Mouse (Mus musculus): ENCODE measurements around the gene Ripk4.

Gene Ripk4

GRCm38 (mm10) chr16:97734760-97735322 lies 28.7 kb downstream of the Ripk4 start:
- no peak for DNase-seq (ENCODE audit: low spot score in 2 of 2)

- DNase-seq (ENCODE audit: low spot score in 2 of 2), result no peak
Measured at GRCm38 (mm10) chr16:97733599-97733998, 30.0 kb downstream of the Ripk4 start.

GRCm38 (mm10) chr16:97730321-97730720 lies 33.3 kb downstream of the Ripk4 start:
- DNase-seq (ENCODE audit: low spot score in 2 of 2), result no peak

GRCm38 (mm10) chr16:97726436-97726835 lies 37.2 kb downstream of the Ripk4 start:
- DNase-seq (ENCODE audit: low spot score in 2 of 2), result no peak

GRCm38 (mm10) chr16:97720093-97720492 lies 43.5 kb downstream of the Ripk4 start:
- no peak for DNase-seq (ENCODE audit: low spot score in 2 of 2)

- no peak for DNase-seq (ENCODE audit: low spot score in 2 of 2)
Measured at GRCm38 (mm10) chr16:97719392-97719983, 44.1 kb downstream of the Ripk4 start.

- no peak for DNase-seq (ENCODE audit: low spot score in 2 of 2)
Measured at GRCm38 (mm10) chr16:97716567-97716966, 47.0 kb downstream of the Ripk4 start.

GRCm38 (mm10) chr16:97712129-97712528 lies 51.5 kb downstream of the Ripk4 start:
- DNase-seq (ENCODE audit: low spot score in 2 of 2), result no peak

GRCm38 (mm10) chr16:97701871-97702270 lies 61.7 kb downstream of the Ripk4 start:
- no peak for DNase-seq (ENCODE audit: low spot score in 2 of 2)

- DNase-seq (ENCODE audit: low spot score in 2 of 2), result no peak
Measured at GRCm38 (mm10) chr16:97697769-97698168, 65.8 kb downstream of the Ripk4 start.

- DNase-seq (ENCODE audit: low spot score in 2 of 2), result no peak
Measured at GRCm38 (mm10) chr16:97695709-97696108, 67.9 kb downstream of the Ripk4 start.
